Mouse (Mus musculus) 416B (cell line): Measurements from ENCODE around the gene Gas7.

Source experiments
- DNase-seq: peaks from one replicate; pipeline ENCODE4 v3.0.0; 2011; ENCODE audit warnings: low read depth

The Gas7 gene

GRCm38 (mm10) chr11:67656366-67656765, 201.1 kb downstream of the Gas7 start:
- no peak for DNase-seq

- DNase-seq, result no peak
These were observed 201.6 kb downstream of the Gas7 start for GRCm38 (mm10) chr11:67656811-67657210.

GRCm38 (mm10) chr11:67657685-67658382, 202.6 kb downstream of the Gas7 start:
- DNase-seq, result peak; percentile 37

GRCm38 (mm10) chr11:67661465-67661864, 206.2 kb downstream of the Gas7 start:
- no peak for DNase-seq

- no peak for DNase-seq
These were observed 208.2 kb downstream of the Gas7 start for GRCm38 (mm10) chr11:67663437-67663836.

- DNase-seq, result no peak
These were observed 209.0 kb downstream of the Gas7 start for GRCm38 (mm10) chr11:67664261-67664660.

GRCm38 (mm10) chr11:67664918-67665317, 209.7 kb downstream of the Gas7 start:
- no peak for DNase-seq

- DNase-seq, result no peak
These were observed 210.9 kb downstream of the Gas7 start for GRCm38 (mm10) chr11:67666129-67666528.

GRCm38 (mm10) chr11:67667531-67668332, 212.5 kb downstream of the Gas7 start:
- no peak for DNase-seq

- DNase-seq, result no peak
These were observed 213.3 kb downstream of the Gas7 start for GRCm38 (mm10) chr11:67668460-67669007.

- DNase-seq, result no peak
These were observed 214.8 kb downstream of the Gas7 start for GRCm38 (mm10) chr11:67670031-67670430.

GRCm38 (mm10) chr11:67672140-67672539, 216.9 kb downstream of the Gas7 start:
- DNase-seq, result no peak

- DNase-seq, result peak; percentile 50
These were observed 220.6 kb downstream of the Gas7 start for GRCm38 (mm10) chr11:67675562-67676540.

- no peak for DNase-seq
These were observed 224.1 kb downstream of the Gas7 start for GRCm38 (mm10) chr11:67679300-67679699.

- no peak for DNase-seq
These were observed 224.7 kb downstream of the Gas7 start for GRCm38 (mm10) chr11:67679930-67680329.

- no peak for DNase-seq
These were observed 226.6 kb downstream of the Gas7 start for GRCm38 (mm10) chr11:67681871-67682270.

GRCm38 (mm10) chr11:67686109-67686508, 230.9 kb downstream of the Gas7 start:
- no peak for DNase-seq

GRCm38 (mm10) chr11:67694703-67695376, 239.6 kb downstream of the Gas7 start, which contains the start of gene Rcvrn:
TSS of gene Rcvrn (plus strand) at chr11:67695326.
- no peak for DNase-seq

- DNase-seq, result no peak
These were observed 257.7 kb downstream of the Gas7 start for GRCm38 (mm10) chr11:67712976-67713375.

- DNase-seq, result no peak
These were observed 260.1 kb downstream of the Gas7 start for GRCm38 (mm10) chr11:67715382-67715781.

GRCm38 (mm10) chr11:67721485-67721884, 266.2 kb downstream of the Gas7 start:
- no peak for DNase-seq
